Mouse (Mus musculus): ENCODE results near the gene Golt1a. TPM values are rescaled to one million over a fixed set of nuclear protein-coding genes. Genes with fewer than 3 reads are reported as not detected.
A peak's percentile ranks its signal among the peaks of the same experiment; 100 is the strongest.

The Golt1a gene
- polyA plus RNA-seq, 1 experiment from 2014 or later = not detected

DNA sequence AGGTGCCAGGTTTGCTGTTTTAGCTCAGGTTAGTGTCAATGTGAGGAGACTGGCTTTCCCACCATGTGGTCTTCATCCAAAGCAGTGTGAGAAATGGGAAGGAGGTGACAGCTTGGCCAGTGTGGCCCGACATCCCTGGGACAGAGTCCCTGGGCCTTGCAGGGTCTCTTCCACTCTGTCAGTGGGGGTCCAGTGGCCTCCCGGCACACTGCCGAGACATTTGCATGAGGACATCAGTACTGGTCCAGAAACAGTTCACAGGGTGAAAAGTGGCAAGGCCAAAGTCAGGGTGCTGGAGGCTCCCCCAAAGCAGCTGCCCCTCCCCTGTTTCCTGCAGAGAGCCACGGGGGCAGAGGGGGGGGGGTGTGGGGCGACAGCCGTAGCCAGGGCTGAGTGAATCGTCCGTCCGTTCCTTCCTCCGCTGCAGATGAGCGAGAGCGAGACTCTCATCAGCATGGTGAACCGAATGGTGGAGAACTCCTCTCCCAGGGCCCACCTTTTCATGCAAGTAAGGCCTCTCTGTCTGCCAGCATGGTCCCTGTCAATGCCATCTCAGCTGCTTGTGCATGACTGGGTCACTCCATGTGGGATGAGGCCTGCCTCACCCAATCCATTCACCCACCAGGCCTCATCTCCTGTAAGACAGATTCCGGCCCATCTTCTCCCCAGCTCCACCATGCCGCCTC is 30.5 kb upstream of the Golt1a start:
- H3K27me3 ChIP-seq = no peaks in the 10 kb centered on the region
- H3K4me3 ChIP-seq = no peak overlapping the region
- no peak for ATAC-seq (ENCODE audit: low FRiP score, low read depth)
- no peaks in the 10 kb centered on the region for H3K9me3 ChIP-seq
- H3K36me3 ChIP-seq = no peaks in the 10 kb centered on the region
- WGBS = 68% methylated on average over 15 of the region's 15 CpGs
- H3K27ac ChIP-seq = no peak overlapping the region
- H3K9ac ChIP-seq = no peak overlapping the region
- H3K4me1 ChIP-seq = no peaks in the 10 kb centered on the region
- no peak overlapping the region for H3K4me2 ChIP-seq (replicated peaks)

DNA sequence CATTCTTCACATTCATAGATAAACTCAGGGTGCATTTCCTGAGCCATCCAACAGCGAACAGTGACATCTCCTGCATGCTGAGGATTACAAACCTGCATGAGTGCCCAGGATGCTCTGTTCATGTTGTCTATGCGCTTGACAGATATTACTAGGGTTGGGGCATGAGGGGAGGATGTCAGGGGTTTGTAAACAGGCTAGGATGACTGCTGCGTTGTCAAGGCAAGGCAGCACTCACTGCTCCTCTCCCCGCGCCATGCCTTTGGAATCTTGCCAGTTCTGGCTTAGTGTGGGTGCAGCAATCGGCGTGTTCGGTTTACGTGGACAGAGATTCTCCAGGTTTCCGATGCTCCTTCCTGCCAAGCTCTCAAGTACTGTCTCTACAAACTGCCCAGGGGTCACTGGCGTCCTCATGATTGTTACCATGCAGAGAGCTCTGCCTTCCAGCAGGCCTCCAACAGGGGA is 29.9 kb upstream of the Golt1a start:
- 90% methylated on average over 11 of the region's 11 CpGs for WGBS
- Histone ChIP-seq H3K4me3 (no peak overlapping the region), H3K36me3 (no peaks in the 10 kb centered on the region), H3K27me3 (no peaks in the 10 kb centered on the region), H3K4me2 (replicated peaks) (no peak overlapping the region), H3K9me3 (no peaks in the 10 kb centered on the region), H3K9ac (no peak overlapping the region), H3K4me1 (no peaks in the 10 kb centered on the region), H3K27ac (no peak overlapping the region)
- ATAC-seq (ENCODE audit: low FRiP score, low read depth) = no peak

DNA sequence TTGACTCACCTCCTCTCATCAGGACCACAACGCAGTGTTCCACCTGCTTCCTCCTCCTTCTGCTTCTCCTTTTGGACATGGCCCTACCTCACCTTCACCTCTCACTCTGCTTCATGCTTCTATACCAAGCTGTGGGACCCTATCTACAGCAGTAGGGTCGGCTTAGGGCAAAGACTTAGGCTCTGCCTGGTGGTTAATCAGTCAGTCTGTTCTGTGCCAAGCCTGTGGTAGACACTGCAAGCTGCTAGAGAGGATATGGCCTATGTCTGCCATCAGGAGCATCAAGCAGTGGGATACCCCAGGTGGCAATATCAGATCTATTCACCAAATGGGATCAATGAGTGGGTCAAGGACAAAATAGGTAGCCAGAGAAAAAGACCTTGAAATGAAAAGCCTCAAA is 29.1 kb upstream of the Golt1a start:
- H3K27ac ChIP-seq = no peak overlapping the region
- no peak for ATAC-seq (ENCODE audit: low FRiP score, low read depth)
- H3K9ac ChIP-seq = no peak overlapping the region
- H3K36me3 ChIP-seq = no peaks in the 10 kb centered on the region
- 89% methylated on average over 2 of the region's 2 CpGs for WGBS
- no peak overlapping the region for H3K4me2 ChIP-seq (replicated peaks)
- H3K4me1 ChIP-seq = no peaks in the 10 kb centered on the region
- no peak overlapping the region for H3K4me3 ChIP-seq
- H3K9me3 ChIP-seq = no peaks in the 10 kb centered on the region
- no peaks in the 10 kb centered on the region for H3K27me3 ChIP-seq

DNA sequence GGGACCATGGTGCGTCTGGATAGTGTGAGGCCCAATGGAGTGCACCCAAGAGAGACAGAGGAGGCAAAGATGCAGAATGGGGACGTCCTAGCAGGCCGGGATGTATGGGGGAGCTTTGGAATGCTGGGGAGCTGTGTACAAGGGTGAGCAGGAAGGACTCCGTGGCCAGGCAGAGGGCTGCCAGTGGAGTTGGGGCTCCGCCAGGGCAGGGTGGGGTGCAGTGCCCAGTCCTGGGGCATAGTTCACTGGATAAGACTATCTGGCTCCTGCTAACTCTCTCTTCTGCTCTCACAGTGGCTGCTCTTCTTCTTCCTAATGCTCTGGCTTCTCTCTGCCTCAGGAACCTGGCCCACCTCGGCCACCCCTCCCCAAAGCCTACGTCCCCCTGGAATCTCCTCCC is 23.7 kb upstream of the Golt1a start:
- H3K36me3 ChIP-seq = no peaks in the 10 kb centered on the region
- WGBS = 82% methylated on average over 7 of the region's 7 CpGs
- H3K4me1 ChIP-seq = no peaks in the 10 kb centered on the region
- no peaks in the 10 kb centered on the region for H3K9me3 ChIP-seq
- H3K27ac ChIP-seq = no peak overlapping the region
- H3K27me3 ChIP-seq = no peaks in the 10 kb centered on the region
- no peak overlapping the region for H3K9ac ChIP-seq
- no peak for ATAC-seq (ENCODE audit: low FRiP score, low read depth)
- no peak overlapping the region for H3K4me3 ChIP-seq
- H3K4me2 ChIP-seq (replicated peaks) = no peak overlapping the region

DNA sequence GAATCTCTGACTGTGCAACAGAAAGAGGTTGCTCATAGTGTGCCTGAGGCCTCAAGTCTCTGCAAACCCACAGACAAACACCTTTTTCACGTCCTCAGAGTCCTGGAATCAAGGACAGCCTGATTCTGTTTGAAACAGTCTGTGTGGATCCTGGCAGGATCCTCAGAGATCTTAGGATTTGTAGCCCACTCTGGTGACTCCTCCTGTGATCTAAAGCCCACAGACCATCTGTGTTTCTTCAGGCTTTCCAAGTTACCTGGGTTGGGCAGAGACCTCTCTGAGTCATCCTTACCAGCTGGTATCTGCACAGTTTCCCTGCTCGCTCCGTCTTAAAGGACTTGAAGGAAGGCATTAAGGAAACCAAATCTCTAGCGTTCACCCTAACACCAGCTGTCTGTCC is 22.5 kb upstream of the Golt1a start:
- Histone ChIP-seq H3K9me3 (no peaks in the 10 kb centered on the region), H3K4me1 (no peaks in the 10 kb centered on the region), H3K27me3 (no peaks in the 10 kb centered on the region), H3K4me3 (no peak overlapping the region), H3K27ac (no peak overlapping the region), H3K9ac (no peak overlapping the region), H3K4me2 (replicated peaks) (no peak overlapping the region), H3K36me3 (no peaks in the 10 kb centered on the region)
- no peak for ATAC-seq (ENCODE audit: low FRiP score, low read depth)
- whole genome bisulfite sequencing = 79% methylated on average over 4 of the region's 4 CpGs

DNA sequence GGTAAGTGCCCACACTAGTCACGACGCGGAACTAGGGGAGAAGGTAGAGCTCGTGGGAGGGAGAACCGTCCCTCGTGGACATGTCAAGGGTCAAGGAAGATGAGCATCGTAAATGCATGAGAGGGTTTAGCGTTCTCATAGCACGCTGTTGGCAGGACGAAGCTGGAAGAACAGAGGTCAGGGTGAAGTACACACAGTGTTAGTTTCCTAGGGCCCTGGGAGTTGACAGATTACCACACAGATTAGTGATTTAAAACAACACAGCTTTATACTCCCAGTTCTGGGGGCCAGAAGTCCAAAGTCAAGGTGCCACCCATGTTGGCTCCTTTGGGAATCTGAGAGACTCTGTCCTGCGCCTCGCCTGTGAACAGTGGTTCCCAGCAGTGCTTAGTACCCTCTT is 21.7 kb upstream of the Golt1a start:
- 89% methylated on average over 12 of the region's 12 CpGs for WGBS
- Histone ChIP-seq H3K9me3 (no peaks in the 10 kb centered on the region), H3K9ac (no peak overlapping the region), H3K4me2 (replicated peaks) (no peak overlapping the region), H3K4me1 (no peaks in the 10 kb centered on the region), H3K27me3 (no peaks in the 10 kb centered on the region), H3K36me3 (no peaks in the 10 kb centered on the region), H3K4me3 (no peak overlapping the region), H3K27ac (no peak overlapping the region)
- no peak for ATAC-seq (ENCODE audit: low FRiP score, low read depth)

DNA sequence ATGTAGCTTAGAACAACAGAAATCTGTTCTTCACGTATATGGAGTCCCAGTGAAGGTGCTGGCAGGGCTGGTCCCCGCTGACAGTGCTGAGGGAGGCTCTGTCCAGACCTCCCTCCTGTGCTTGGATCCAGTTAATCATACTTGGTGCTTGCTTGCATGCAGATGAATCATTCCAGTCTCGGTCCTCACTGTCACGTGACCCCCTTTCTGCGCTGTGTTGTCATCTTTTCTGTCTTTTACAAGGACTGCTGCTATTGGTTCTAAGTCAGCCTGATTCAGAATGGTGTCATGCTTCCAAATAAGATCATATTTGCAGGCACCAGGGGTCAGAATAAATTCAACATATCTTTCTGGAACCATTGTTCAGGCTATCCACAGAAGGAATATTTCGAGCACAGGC is 17.7 kb upstream of the Golt1a start:
- no peak overlapping the region for H3K4me2 ChIP-seq (replicated peaks)
- peaks cover 7% of the 10 kb centered on the region for H3K4me1 ChIP-seq
- H3K27ac ChIP-seq = no peak overlapping the region
- peaks cover 4% of the 10 kb centered on the region; the same call in 1 of the 2 replicates for H3K27me3 ChIP-seq
- WGBS = 84% methylated on average over 6 of the region's 6 CpGs
- no peak overlapping the region for H3K9ac ChIP-seq
- H3K4me3 ChIP-seq = no peak overlapping the region
- no peaks in the 10 kb centered on the region for H3K9me3 ChIP-seq
- no peak for ATAC-seq (ENCODE audit: low FRiP score, low read depth)
- no peaks in the 10 kb centered on the region for H3K36me3 ChIP-seq

DNA sequence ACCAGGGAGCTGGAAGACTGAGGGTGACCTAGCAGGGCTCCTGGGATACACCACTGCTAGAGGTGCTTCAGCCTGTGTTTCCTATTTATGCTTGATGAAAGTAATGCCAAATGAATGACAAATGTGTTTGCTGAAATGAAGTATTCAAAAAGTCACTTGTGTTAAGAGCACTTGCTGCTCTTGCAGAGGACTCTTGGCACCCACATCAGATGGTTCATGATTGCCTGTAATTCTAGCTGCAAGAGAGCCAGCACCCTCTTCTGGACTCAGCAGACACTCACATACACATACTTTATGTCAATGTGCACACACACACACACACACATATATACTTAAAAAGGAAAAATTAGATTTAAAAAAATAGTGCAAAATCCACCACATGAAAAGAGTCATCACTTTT is 17.0 kb upstream of the Golt1a start:
- peaks cover 7% of the 10 kb centered on the region for H3K4me1 ChIP-seq
- H3K27ac ChIP-seq = no peak overlapping the region
- H3K9ac ChIP-seq = no peak overlapping the region
- no peak overlapping the region for H3K4me3 ChIP-seq
- no peaks in the 10 kb centered on the region for H3K9me3 ChIP-seq
- no peaks in the 10 kb centered on the region for H3K36me3 ChIP-seq
- no peak overlapping the region for H3K4me2 ChIP-seq (replicated peaks)
- ATAC-seq (ENCODE audit: low FRiP score, low read depth) = no peak
- H3K27me3 ChIP-seq = peaks cover 5% of the 10 kb centered on the region; the same call in 1 of the 2 replicates

DNA sequence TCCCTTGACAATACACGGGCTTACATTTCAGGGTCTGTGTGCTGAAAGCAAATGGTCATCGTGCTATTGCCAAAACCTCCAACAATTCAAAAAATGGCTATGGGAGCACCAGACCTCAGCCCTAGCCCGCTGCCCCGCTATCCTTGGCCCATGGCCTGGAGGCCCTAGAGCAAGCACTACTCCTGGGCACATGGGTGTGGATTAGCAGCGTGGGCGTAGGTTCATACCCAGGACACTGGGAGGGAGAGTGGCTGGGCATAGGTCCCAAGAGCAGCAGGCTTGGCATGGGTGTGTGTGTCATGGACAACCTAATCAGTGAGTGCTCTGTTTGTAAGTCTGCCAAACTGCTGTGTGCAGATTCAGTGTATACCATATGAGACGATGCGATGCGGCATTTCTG is 13.2 kb upstream of the Golt1a start:
- H3K4me3 ChIP-seq = no peak overlapping the region
- peaks cover 42% of the 10 kb centered on the region for H3K27me3 ChIP-seq
- no peak overlapping the region for H3K4me2 ChIP-seq (replicated peaks)
- no peaks in the 10 kb centered on the region for H3K36me3 ChIP-seq
- 86% methylated on average over 9 of the region's 9 CpGs for WGBS
- H3K9me3 ChIP-seq = no peaks in the 10 kb centered on the region
- peaks cover 20% of the 10 kb centered on the region for H3K4me1 ChIP-seq
- H3K9ac ChIP-seq = no peak overlapping the region
- no peak for ATAC-seq (ENCODE audit: low FRiP score, low read depth)
- H3K27ac ChIP-seq = no peak overlapping the region

DNA sequence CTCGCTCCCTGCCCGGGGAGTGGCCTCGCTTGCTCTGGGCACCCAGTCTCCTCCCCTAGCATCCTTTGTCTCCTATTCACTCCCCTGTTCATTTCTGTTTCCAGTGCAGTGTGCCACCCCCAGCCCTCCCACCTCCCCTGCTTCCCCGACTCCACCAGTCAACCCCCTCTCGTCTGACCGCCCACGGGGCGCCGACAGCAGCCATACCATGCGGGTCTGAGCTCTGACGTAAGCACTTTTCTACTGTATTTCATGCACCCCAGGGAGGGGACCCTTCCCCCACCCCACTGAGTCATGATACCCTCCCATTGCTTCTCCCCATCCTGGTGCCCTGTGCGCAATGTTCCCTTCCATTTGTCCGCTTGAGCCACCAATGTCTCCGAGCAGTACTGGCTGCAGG is 10.8 kb upstream of the Golt1a start:
- Histone ChIP-seq H3K27me3 (peaks cover 47% of the 10 kb centered on the region), H3K4me3 (peak overlapping the region; percentile 15), H3K36me3 (no peaks in the 10 kb centered on the region), H3K4me1 (peaks cover 28% of the 10 kb centered on the region), H3K4me2 (replicated peaks) (peak overlapping the region; percentile 47), H3K27ac (no peak overlapping the region), H3K9me3 (no peaks in the 10 kb centered on the region), H3K9ac (peak overlapping the region; percentile 19; the same call in 1 of the 2 replicates)
- whole genome bisulfite sequencing = 31% methylated on average over 14 of the region's 14 CpGs
- ATAC-seq (ENCODE audit: low FRiP score, low read depth) = no peak

DNA sequence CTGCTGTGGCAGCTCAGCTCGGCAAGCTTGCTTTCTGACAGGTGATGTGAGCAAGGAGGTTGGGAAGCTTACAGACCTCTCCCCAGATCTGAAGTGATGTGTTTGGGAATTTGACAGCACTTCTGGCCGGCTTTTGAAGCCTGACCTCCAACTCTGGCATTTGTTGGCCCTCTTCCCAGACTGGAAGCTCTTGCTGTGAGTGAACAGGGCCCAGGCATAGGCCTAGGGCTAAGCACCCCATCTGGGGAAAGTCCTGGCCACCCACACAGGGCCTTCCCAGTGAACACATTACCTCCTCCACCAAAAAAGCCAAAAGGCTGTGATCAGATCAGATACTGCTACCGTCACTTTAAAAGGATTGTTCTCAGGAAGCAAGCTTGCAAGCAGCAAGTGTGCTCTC is 7.1 kb upstream of the Golt1a start:
- WGBS = 31% methylated on average over 3 of the region's 3 CpGs
- H3K36me3 ChIP-seq = no peaks in the 10 kb centered on the region
- no peak overlapping the region for H3K4me2 ChIP-seq (replicated peaks)
- no peak overlapping the region for H3K4me3 ChIP-seq
- H3K9ac ChIP-seq = no peak overlapping the region; the same call in 1 of the 2 replicates
- peaks cover 21% of the 10 kb centered on the region for H3K4me1 ChIP-seq
- no peak overlapping the region; the same call in 1 of the 2 replicates for H3K27ac ChIP-seq
- peaks cover 42% of the 10 kb centered on the region for H3K27me3 ChIP-seq
- H3K9me3 ChIP-seq = no peaks in the 10 kb centered on the region
- no peak for ATAC-seq (ENCODE audit: low FRiP score, low read depth)

DNA sequence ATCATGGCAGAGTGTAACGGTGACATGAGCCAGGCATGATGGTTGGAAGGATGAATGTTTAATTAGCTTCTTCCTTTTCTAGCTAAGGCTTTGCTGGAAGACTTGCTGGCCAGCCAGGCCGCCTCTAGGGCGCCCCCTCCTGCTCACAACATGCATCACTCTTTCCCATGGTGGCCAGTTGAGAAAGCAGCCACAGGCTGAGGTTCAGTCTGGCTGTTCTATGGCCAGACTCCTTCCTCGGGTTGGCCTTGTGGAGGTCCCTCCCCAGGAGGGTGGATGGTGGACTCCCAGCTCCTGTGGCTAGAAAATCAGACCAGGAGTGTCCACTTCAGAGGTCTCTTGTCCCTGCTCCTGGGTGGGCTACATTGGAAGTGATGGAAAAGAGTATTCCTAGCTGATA is 2.8 kb upstream of the Golt1a start:
- Histone ChIP-seq H3K27ac (no peak overlapping the region), H3K4me1 (peaks cover 9% of the 10 kb centered on the region; the same call in 1 of the 2 replicates), H3K9ac (no peak overlapping the region), H3K27me3 (peaks cover 7% of the 10 kb centered on the region), H3K36me3 (no peaks in the 10 kb centered on the region), H3K4me3 (no peak overlapping the region), H3K4me2 (replicated peaks) (no peak overlapping the region), H3K9me3 (no peaks in the 10 kb centered on the region)
- no peak for ATAC-seq (ENCODE audit: low FRiP score, low read depth)
- WGBS = 10% methylated on average over 4 of the region's 4 CpGs

DNA sequence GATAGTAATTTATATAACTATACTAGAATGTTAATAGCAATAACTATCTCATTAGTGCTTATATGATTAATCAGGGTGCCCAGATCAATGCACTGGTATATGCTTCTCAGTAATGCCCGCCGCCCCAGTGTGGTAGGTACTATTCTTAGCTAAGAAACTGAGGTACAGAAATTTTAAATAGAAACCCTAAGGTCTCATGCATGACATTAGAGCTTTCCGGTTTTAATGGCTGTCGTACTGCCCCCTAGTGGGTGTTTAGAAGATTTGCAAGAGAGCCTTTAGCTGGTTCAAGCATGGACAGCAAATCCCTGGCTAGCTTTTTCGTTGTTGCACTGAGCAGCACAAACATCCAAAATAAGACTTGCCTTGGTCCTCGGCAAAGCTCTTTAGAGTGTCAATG is 2.3 kb upstream of the Golt1a start:
- no peak for ATAC-seq (ENCODE audit: low FRiP score, low read depth)
- Histone ChIP-seq H3K9ac (no peak overlapping the region), H3K4me1 (peaks cover 5% of the 10 kb centered on the region; the same call in 1 of the 2 replicates), H3K4me2 (replicated peaks) (no peak overlapping the region), H3K36me3 (no peaks in the 10 kb centered on the region), H3K4me3 (no peak overlapping the region), H3K27ac (no peak overlapping the region), H3K9me3 (no peaks in the 10 kb centered on the region), H3K27me3 (0 out of 2 replicates have a peak, but pooled peaks cover 5% of the 10 kb centered on the region)
- WGBS = 17% methylated on average over 6 of the region's 6 CpGs
